Mouse (Mus musculus) heart, embryonic 13.5 days (tissue): ENCODE measurements around the gene Trim71. TPM values are rescaled to one million over a fixed set of nuclear protein-coding genes. Genes with fewer than 3 reads are reported as not detected.

Source experiments
- ATAC-seq: fragments of 200-750 bp; cut with Nextera tagmentation; 2 replicates; pipeline ENCODE4 v1.8.0; 2017; ENCODE audit warnings: moderate TSS enrichment; ENCODE audit not compliant: insufficient number of reproducible peaks, low FRiP score, low TSS enrichment; ENCODE audit errors: extremely low read depth
- H3K27ac ChIP-seq: fragments of 300-500 bp; sonication (generic); replicated peaks from 2 replicates; pipeline ENCODE4 v1.5.1; 2015; ENCODE audit warnings: moderate library complexity, mild to moderate bottlenecking, inconsistent platforms
- H3K27me3 ChIP-seq: fragments of 300-500 bp; sonication (generic); replicated peaks from 2 replicates; pipeline ENCODE4 v1.6.1; 2015; ENCODE audit warnings: mild to moderate bottlenecking, inconsistent platforms
- H3K36me3 ChIP-seq: fragments of 300-500 bp; sonication (generic); 2 replicates; pipeline ENCODE4 v1.6.1; 2015; ENCODE audit warnings: mild to moderate bottlenecking, inconsistent platforms
- H3K4me1 ChIP-seq: fragments of 300-500 bp; sonication (generic); 2 replicates; pipeline ENCODE4 v1.6.1; 2015; ENCODE audit warnings: inconsistent platforms
- H3K4me2 ChIP-seq: fragments of 300-500 bp; sonication (generic); 2 replicates; pipeline ENCODE4 v1.6.1; 2015; ENCODE audit warnings: inconsistent platforms, mild to moderate bottlenecking, moderate library complexity
- H3K4me3 ChIP-seq: fragments of 300-500 bp; sonication (generic); 2 replicates; pipeline ENCODE4 v1.5.1; 2015; ENCODE audit warnings: moderate library complexity, mild to moderate bottlenecking, inconsistent platforms
- H3K9ac ChIP-seq: fragments of 300-500 bp; sonication (generic); 2 replicates; pipeline ENCODE4 v1.6.1; 2015; ENCODE audit warnings: inconsistent platforms, mild to moderate bottlenecking, moderate library complexity
- H3K9me3 ChIP-seq: fragments of 300-500 bp; sonication (generic); 2 replicates; pipeline ENCODE4 v1.6.1; 2016; ENCODE audit warnings: inconsistent platforms
- WGBS: fragments of 180-500 bp; shearing (Covaris S2); methylation state at CpG from one replicate; pipeline ENCODE4 v1.1.7; 2015; ENCODE audit warnings: mixed read lengths; 5-methylcytosine and 5-hydroxymethylcytosine counted together
- polyA plus RNA-seq: library from polyadenylated mRNA; unstranded; fragments of >200 nt; fragmentation: Nextera tagmentation; extraction: Ambion mirVana; gene quantifications from 2 replicates; pipeline ENCODE4 v1.2.1, GENCODE M21; 2015

Trim71 gene
- polyA plus RNA-seq, 1 experiment from 2014 or later: 0.20 TPM

- Histone ChIP-seq H3K4me2 (no peak overlapping the region), H3K4me1 (peaks cover 28% of the 10 kb centered on the region), H3K27me3 (peaks cover 48% of the 10 kb centered on the region), H3K9me3 (no peaks in the 10 kb centered on the region), H3K9ac (no peak overlapping the region), H3K4me3 (no peak overlapping the region), H3K36me3 (no peaks in the 10 kb centered on the region), H3K27ac (no peak overlapping the region)
- ATAC-seq: no peak
- 61% methylated on average over 5 of the region's 5 CpGs for WGBS
Observed at GRCm38 (mm10) chr9:114554355-114554979, 9.7 kb downstream of the Trim71 start.

- Histone ChIP-seq H3K27me3 (peaks cover 41% of the 10 kb centered on the region), H3K36me3 (no peaks in the 10 kb centered on the region), H3K4me3 (no peak overlapping the region), H3K9ac (no peak overlapping the region), H3K4me2 (no peak overlapping the region), H3K27ac (no peak overlapping the region), H3K9me3 (no peaks in the 10 kb centered on the region), H3K4me1 (peaks cover 34% of the 10 kb centered on the region)
- ATAC-seq: no peak
Observed at GRCm38 (mm10) chr9:114553828-114554227, 10.3 kb downstream of the Trim71 start.

GRCm38 (mm10) chr9:114550033-114550432, 14.1 kb downstream of the Trim71 start:
- ATAC-seq: no peak
- Histone ChIP-seq H3K4me1 (peaks cover 42% of the 10 kb centered on the region), H3K9me3 (no peaks in the 10 kb centered on the region), H3K4me3 (no peak overlapping the region), H3K9ac (no peak overlapping the region), H3K36me3 (no peaks in the 10 kb centered on the region), H3K27me3 (0 out of 2 replicates have a peak, but pooled peaks cover 4% of the 10 kb centered on the region), H3K27ac (peak overlapping the region; percentile 32; the same call in 1 of the 2 replicates), H3K4me2 (no peak overlapping the region)
- 14% methylated on average over 6 of the region's 6 CpGs for WGBS

GRCm38 (mm10) chr9:114549117-114549516, 15.1 kb downstream of the Trim71 start:
- H3K4me2 ChIP-seq: no peak overlapping the region
- peaks cover 42% of the 10 kb centered on the region for H3K4me1 ChIP-seq
- no peak overlapping the region for H3K27ac ChIP-seq
- WGBS: 56% methylated on average over 5 of the region's 5 CpGs
- no peak overlapping the region for H3K9ac ChIP-seq
- no peak for ATAC-seq
- no peak overlapping the region for H3K4me3 ChIP-seq
- H3K36me3 ChIP-seq: no peaks in the 10 kb centered on the region
- H3K27me3 ChIP-seq: no peaks in the 10 kb centered on the region
- H3K9me3 ChIP-seq: no peaks in the 10 kb centered on the region

- Histone ChIP-seq H3K9me3 (no peaks in the 10 kb centered on the region), H3K36me3 (no peaks in the 10 kb centered on the region), H3K27ac (peak overlapping the region; percentile 12; the same call in 1 of the 2 replicates), H3K9ac (no peak overlapping the region), H3K27me3 (no peaks in the 10 kb centered on the region), H3K4me2 (no peak overlapping the region), H3K4me1 (peaks cover 41% of the 10 kb centered on the region), H3K4me3 (no peak overlapping the region)
- no peak for ATAC-seq
- 50% methylated on average over 4 of the region's 4 CpGs for WGBS
Observed at GRCm38 (mm10) chr9:114548496-114548895, 15.7 kb downstream of the Trim71 start.

- H3K27me3 ChIP-seq: no peaks in the 10 kb centered on the region
- H3K4me3 ChIP-seq: no peak overlapping the region
- ATAC-seq: no peak
- H3K36me3 ChIP-seq: no peaks in the 10 kb centered on the region
- 57% methylated on average over 6 of the region's 6 CpGs for WGBS
- H3K4me1 ChIP-seq: peaks cover 41% of the 10 kb centered on the region
- H3K9me3 ChIP-seq: no peaks in the 10 kb centered on the region
- no peak overlapping the region for H3K9ac ChIP-seq
- no peak overlapping the region for H3K4me2 ChIP-seq
- H3K27ac ChIP-seq: no peak overlapping the region
Observed at GRCm38 (mm10) chr9:114547643-114548077, 16.5 kb downstream of the Trim71 start.

- Histone ChIP-seq H3K4me1 (peaks cover 44% of the 10 kb centered on the region), H3K9me3 (no peaks in the 10 kb centered on the region), H3K9ac (no peak overlapping the region), H3K4me3 (no peak overlapping the region), H3K4me2 (no peak overlapping the region), H3K27ac (no peak overlapping the region), H3K27me3 (no peaks in the 10 kb centered on the region), H3K36me3 (no peaks in the 10 kb centered on the region)
- ATAC-seq: no peak
- 47% methylated on average over 12 of the region's 12 CpGs for WGBS
Observed at GRCm38 (mm10) chr9:114546765-114547164, 17.4 kb downstream of the Trim71 start.

GRCm38 (mm10) chr9:114544754-114545393, 19.3 kb downstream of the Trim71 start:
- Histone ChIP-seq H3K9me3 (no peaks in the 10 kb centered on the region), H3K9ac (no peak overlapping the region), H3K36me3 (no peaks in the 10 kb centered on the region), H3K27me3 (no peaks in the 10 kb centered on the region), H3K4me1 (peaks cover 55% of the 10 kb centered on the region), H3K4me2 (no peak overlapping the region), H3K27ac (no peak overlapping the region), H3K4me3 (no peak overlapping the region)
- ATAC-seq: no peak
- WGBS: 44% methylated on average over 9 of the region's 9 CpGs

GRCm38 (mm10) chr9:114543882-114544753, 20.1 kb downstream of the Trim71 start:
- Histone ChIP-seq H3K4me2 (no peak overlapping the region), H3K4me3 (no peak overlapping the region), H3K4me1 (peaks cover 50% of the 10 kb centered on the region), H3K9ac (no peak overlapping the region), H3K36me3 (no peaks in the 10 kb centered on the region), H3K9me3 (no peaks in the 10 kb centered on the region), H3K27me3 (no peaks in the 10 kb centered on the region), H3K27ac (no peak overlapping the region)
- ATAC-seq: no peak
- WGBS: 58% methylated on average over 17 of the region's 17 CpGs

GRCm38 (mm10) chr9:114541279-114541741, 22.9 kb downstream of the Trim71 start:
- Histone ChIP-seq H3K27ac (peak overlapping the region; percentile 43), H3K4me1 (peaks cover 47% of the 10 kb centered on the region), H3K4me3 (no peak overlapping the region), H3K9me3 (no peaks in the 10 kb centered on the region), H3K4me2 (no peak overlapping the region), H3K27me3 (no peaks in the 10 kb centered on the region), H3K9ac (0 out of 2 replicates have a peak overlapping the region, but pooled peaks have one; percentile 4), H3K36me3 (no peaks in the 10 kb centered on the region)
- WGBS: 12% methylated on average over 1 of the region's 1 CpGs
- ATAC-seq: no peak

GRCm38 (mm10) chr9:114538996-114539563, 25.1 kb downstream of the Trim71 start:
- H3K9me3 ChIP-seq: no peaks in the 10 kb centered on the region
- no peaks in the 10 kb centered on the region for H3K27me3 ChIP-seq
- 78% methylated on average over 7 of the region's 7 CpGs for WGBS
- H3K9ac ChIP-seq: no peak overlapping the region
- H3K36me3 ChIP-seq: no peaks in the 10 kb centered on the region
- H3K4me1 ChIP-seq: peaks cover 31% of the 10 kb centered on the region
- no peak for ATAC-seq
- H3K27ac ChIP-seq: no peak overlapping the region
- no peak overlapping the region for H3K4me2 ChIP-seq
- no peak overlapping the region for H3K4me3 ChIP-seq
